Mouse (Mus musculus) limb, embryonic 14.5 days (tissue): ENCODE measurements around the gene Fgfr2. TPM values are rescaled to one million over a fixed set of nuclear protein-coding genes. Genes with fewer than 3 reads are reported as not detected.

Source experiments
- ATAC-seq: fragments of 200-750 bp; cut with Nextera tagmentation; 2 replicates; pipeline ENCODE4 v1.8.0; 2017; ENCODE audit warnings: low read depth, moderate number of reproducible peaks, moderate TSS enrichment; ENCODE audit not compliant: low FRiP score
- DNase-seq: peaks from one replicate; pipeline ENCODE4 v3.0.0-alpha.2; 2015; ENCODE audit warnings: low spot score
- H3K27ac ChIP-seq: fragments of 300-500 bp; sonication (generic); replicated peaks from 2 replicates; pipeline ENCODE4 v1.5.1; 2014; ENCODE audit warnings: low read depth, mild to moderate bottlenecking, low read length, moderate library complexity, mixed read lengths
- H3K27me3 ChIP-seq: fragments of 300-500 bp; sonication (generic); 2 replicates; pipeline ENCODE4 v1.6.1; 2014; ENCODE audit warnings: low read length, mixed read lengths; ENCODE audit not compliant: control insufficient read depth, insufficient read depth
- H3K36me3 ChIP-seq: fragments of 300-500 bp; sonication (generic); 2 replicates; pipeline ENCODE4 v1.6.1; 2014; ENCODE audit warnings: mild to moderate bottlenecking, low read length, moderate library complexity, mixed read lengths; ENCODE audit not compliant: control insufficient read depth, insufficient read depth
- H3K4me1 ChIP-seq: fragments of 300-500 bp; sonication (generic); 2 replicates; pipeline ENCODE4 v1.6.1; 2014; ENCODE audit warnings: antibody characterized with exemption, low read length, mixed read lengths; ENCODE audit not compliant: control insufficient read depth, insufficient read depth
- H3K4me2 ChIP-seq: fragments of 300-500 bp; sonication (generic); replicated peaks from 2 replicates; pipeline ENCODE4 v1.6.1; 2014; ENCODE audit warnings: low read depth, mild to moderate bottlenecking, low read length, moderate library complexity; ENCODE audit not compliant: severe bottlenecking
- H3K4me3 ChIP-seq: fragments of 300-500 bp; sonication (generic); replicated peaks from 2 replicates; pipeline ENCODE4 v1.5.1; 2014; ENCODE audit warnings: low read length
- H3K9ac ChIP-seq: fragments of 300-500 bp; sonication (generic); 2 replicates; pipeline ENCODE4 v1.6.1; 2014; ENCODE audit warnings: mild to moderate bottlenecking, low read depth, low read length, moderate library complexity; ENCODE audit not compliant: severe bottlenecking
- H3K9me3 ChIP-seq: fragments of 300-500 bp; sonication (generic); 2 replicates; pipeline ENCODE4 v1.6.1; 2016; ENCODE audit warnings: low read length; ENCODE audit not compliant: control insufficient read depth
- POLR2A ChIP-seq: fragments of 200-500 bp; IDR thresholded peaks from 2 replicates; pipeline ENCODE4 v1.8.0; 2012; ENCODE audit warnings: inconsistent platforms, mild to moderate bottlenecking, moderate library complexity, borderline replicate concordance; ENCODE audit not compliant: insufficient read depth, insufficient read length; ENCODE audit errors: extremely low read depth
- WGBS: fragments of 180-500 bp; shearing (Covaris S2); extraction: QIAGEN DNeasy Blood & Tissue Kit; methylation state at CpG from one replicate; pipeline ENCODE4 v1.1.7; 2014; 5-methylcytosine and 5-hydroxymethylcytosine counted together
- polyA plus RNA-seq, 2 experiments: library from polyadenylated mRNA; depleted of rRNA in 1 of 2; stranded (reverse) in 1 of 2; unstranded in 1 of 2; fragments of >200 nt; fragmentation: Nextera tagmentation in 1 of 2; extraction: Ambion mirVana in 1 of 2; gene quantifications; 2 replicates each; pipeline versions ENCODE4 v1.2.1 to v1.2.3; 2012 to 2014

The Fgfr2 gene
- polyA plus RNA-seq, 2 experiments: 131 to 133 TPM

DNA sequence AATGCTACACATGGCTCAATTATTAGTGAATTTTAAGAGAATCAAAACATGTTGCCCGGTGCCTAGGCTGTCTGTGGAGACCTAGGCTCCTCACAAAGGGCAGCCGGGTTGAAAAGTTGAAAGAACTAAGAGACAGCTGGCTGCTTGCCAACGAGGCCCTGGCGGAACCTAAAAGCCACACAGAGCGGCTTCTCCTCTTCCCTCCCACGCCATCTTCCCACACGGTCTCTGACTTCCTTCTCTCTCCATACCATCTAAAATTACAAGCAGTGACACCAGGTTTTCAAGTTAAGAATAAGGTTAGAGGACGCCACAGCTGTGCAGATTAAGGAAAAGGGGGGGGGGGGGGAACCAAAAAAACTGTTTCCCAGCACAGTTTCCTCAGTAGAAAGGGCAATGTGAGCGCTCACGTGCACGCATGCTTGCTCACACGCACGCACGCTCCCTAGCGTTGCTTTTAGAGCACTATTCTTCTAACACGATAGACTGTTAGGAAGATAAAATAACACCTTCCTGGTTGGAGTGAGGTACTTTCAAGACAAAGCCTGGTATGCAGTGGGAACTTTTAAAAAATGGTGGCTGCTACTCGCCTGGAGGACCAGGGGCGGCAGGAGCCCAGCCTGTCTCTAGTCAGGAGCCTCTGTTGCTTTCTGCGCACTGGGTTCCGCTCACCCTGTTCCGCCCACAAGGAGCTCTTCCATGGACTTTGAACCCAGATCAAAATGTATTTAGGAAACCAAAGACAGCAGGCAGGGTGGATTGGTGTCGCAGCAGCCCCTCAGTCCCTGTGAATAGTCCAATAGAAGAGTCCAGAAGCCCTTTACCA is 2491.4 kb downstream of the Fgfr2 start:
- no peak overlapping the region for H3K9ac ChIP-seq
- TF ChIP-seq POLR2A: no peak
- ATAC-seq (no peak), DNase-seq (peak; percentile 50)
- H3K36me3 ChIP-seq: no peaks in the 10 kb centered on the region
- no peak overlapping the region for H3K4me2 ChIP-seq
- H3K9me3 ChIP-seq: no peaks in the 10 kb centered on the region
- H3K4me3 ChIP-seq: no peak overlapping the region
- H3K27ac ChIP-seq: no peak overlapping the region
- H3K4me1 ChIP-seq: peaks cover 10% of the 10 kb centered on the region
- no peaks in the 10 kb centered on the region for H3K27me3 ChIP-seq
- WGBS: 58% methylated on average over 22 of the region's 22 CpGs

DNA sequence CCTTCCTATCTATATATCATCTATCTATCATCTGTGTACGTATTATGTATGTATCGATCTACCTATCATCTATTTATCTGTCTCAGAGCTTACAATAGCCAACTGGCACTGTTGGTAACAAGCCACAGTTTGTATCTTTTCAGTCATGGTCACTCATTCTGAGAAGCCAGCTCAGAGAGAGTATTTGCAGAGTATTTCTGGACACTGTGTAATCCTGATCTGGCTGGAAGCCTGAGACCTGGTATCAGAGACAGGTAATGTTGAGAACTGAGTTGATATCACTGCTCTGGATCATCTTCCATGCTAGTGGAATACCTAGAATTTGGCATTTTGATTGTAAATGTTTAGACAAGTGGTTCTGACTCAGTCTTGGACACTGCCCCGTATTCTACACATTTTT is 2492.2 kb downstream of the Fgfr2 start:
- H3K27ac ChIP-seq: no peak overlapping the region
- ATAC-seq: no peak
- no peak overlapping the region for H3K4me2 ChIP-seq
- H3K27me3 ChIP-seq: no peaks in the 10 kb centered on the region
- H3K36me3 ChIP-seq: no peaks in the 10 kb centered on the region
- H3K4me3 ChIP-seq: no peak overlapping the region
- H3K4me1 ChIP-seq: peaks cover 10% of the 10 kb centered on the region
- no peak overlapping the region for H3K9ac ChIP-seq
- H3K9me3 ChIP-seq: no peaks in the 10 kb centered on the region
- no peak for DNase-seq
- TF ChIP-seq POLR2A: no peak
- 92% methylated on average over 3 of the region's 3 CpGs for WGBS

DNA sequence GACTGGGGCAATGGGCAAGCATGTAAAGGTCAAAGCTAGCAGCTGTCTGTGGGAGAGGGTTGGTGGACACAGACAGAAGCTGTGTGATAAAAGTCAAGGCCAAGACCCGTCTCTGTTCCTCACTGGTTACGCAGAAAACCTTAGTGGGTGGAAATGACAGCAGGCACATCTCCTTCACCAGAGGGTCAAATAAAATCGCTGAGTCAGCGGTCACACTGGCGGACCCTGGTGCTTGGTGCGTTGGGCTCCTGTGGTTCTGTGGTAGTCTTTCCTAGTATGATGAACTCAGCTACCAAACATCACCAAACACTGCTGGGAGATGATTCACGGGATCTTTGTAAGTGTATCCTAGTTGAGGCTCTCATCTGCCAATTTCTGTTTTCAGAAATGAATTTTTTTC is 2493.2 kb downstream of the Fgfr2 start:
- Histone ChIP-seq H3K27ac (no peak overlapping the region), H3K4me1 (peaks cover 5% of the 10 kb centered on the region; the same call in 1 of the 2 replicates), H3K27me3 (no peaks in the 10 kb centered on the region), H3K9ac (no peak overlapping the region), H3K9me3 (no peaks in the 10 kb centered on the region), H3K4me3 (no peak overlapping the region), H3K36me3 (no peaks in the 10 kb centered on the region), H3K4me2 (no peak overlapping the region)
- DNase-seq: no peak
- WGBS: 88% methylated on average over 7 of the region's 7 CpGs
- ATAC-seq: no peak
- no peak for TF ChIP-seq POLR2A

DNA sequence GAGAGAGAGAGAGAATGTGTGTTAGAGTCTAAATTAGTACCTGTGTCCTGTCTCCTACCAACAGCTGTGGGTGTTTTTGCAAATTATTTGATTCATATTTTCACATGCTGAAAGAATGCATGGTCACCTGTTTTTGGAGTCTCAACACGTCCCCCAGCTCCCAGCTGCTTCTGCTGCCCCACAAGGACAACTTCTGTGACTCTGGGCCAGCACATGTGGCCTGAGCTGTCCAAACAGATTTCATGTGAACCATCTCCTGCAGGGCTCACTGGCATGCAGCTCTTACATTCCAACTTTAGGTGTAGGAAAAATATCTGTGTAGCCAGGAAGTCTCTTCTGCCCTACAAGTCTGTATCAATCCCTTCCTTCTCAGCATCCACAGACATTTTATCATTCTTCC is 2494.5 kb downstream of the Fgfr2 start:
- H3K27ac ChIP-seq: no peak overlapping the region
- ATAC-seq: no peak
- peaks cover 5% of the 10 kb centered on the region; the same call in 1 of the 2 replicates for H3K4me1 ChIP-seq
- no peak for DNase-seq
- H3K4me3 ChIP-seq: no peak overlapping the region
- H3K36me3 ChIP-seq: no peaks in the 10 kb centered on the region
- H3K4me2 ChIP-seq: no peak overlapping the region
- H3K9ac ChIP-seq: no peak overlapping the region
- H3K27me3 ChIP-seq: no peaks in the 10 kb centered on the region
- 13% methylated on average over 1 of the region's 1 CpGs for whole genome bisulfite sequencing
- no peaks in the 10 kb centered on the region for H3K9me3 ChIP-seq
- TF ChIP-seq POLR2A: no peak

DNA sequence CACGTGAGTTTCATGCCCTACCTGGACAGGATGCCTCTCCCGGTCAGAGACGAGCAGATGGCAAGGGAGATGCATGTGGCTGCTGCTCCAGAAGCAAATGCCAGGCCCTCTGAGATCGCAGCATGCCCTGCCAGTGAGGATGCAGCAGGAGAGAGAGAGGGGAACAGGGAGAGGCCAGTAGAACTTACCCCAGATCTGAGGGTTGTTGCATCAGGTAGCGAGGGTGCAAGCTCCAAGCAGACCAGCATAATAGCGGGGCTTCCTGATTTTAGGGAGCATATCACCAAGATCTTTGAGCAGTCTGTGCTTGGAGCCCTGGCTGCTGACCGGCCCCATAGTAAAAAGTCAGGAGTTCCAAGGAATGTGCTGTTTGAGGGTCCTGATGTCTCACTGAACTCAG is 2497.8 kb downstream of the Fgfr2 start:
- no peak overlapping the region for H3K9ac ChIP-seq
- H3K4me3 ChIP-seq: no peak overlapping the region
- no peaks in the 10 kb centered on the region for H3K27me3 ChIP-seq
- DNase-seq (no peak), ATAC-seq (no peak)
- no peak overlapping the region for H3K4me2 ChIP-seq
- WGBS: 79% methylated on average over 7 of the region's 7 CpGs
- no peak for TF ChIP-seq POLR2A
- peaks cover 3% of the 10 kb centered on the region; the same call in 1 of the 2 replicates for H3K4me1 ChIP-seq
- no peaks in the 10 kb centered on the region for H3K9me3 ChIP-seq
- no peaks in the 10 kb centered on the region for H3K36me3 ChIP-seq
- H3K27ac ChIP-seq: no peak overlapping the region
